Mouse (Mus musculus): ENCODE measurements around the gene Olfr894.
"Not testable (repeated sequence)": the region's sequence is repeated elsewhere in the genome, so short reads cannot be mapped to it uniquely, and the experiment has no call there.

The Olfr894 gene

GRCm38 (mm10) chr9:38217755-38218154 lies at the start of gene Olfr894:
TSS of gene Olfr894 (plus strand) at chr9:38218055.
- ChIA-PET CTCF (no interaction called here), POLR2A (no interaction called here)

- CTCF ChIA-PET, POLR2A ChIA-PET: not testable (repeated sequence)
Measured at GRCm38 (mm10) chr9:38168341-38168740, 49.5 kb upstream of the Olfr894 start.

- ChIA-PET CTCF (no interaction called here), POLR2A (no interaction called here)
Measured at GRCm38 (mm10) chr9:38180721-38181120, 37.1 kb upstream of the Olfr894 start, which contains the start of gene Olfr891. TSS of gene Olfr891 (minus strand) at chr9:38180821.

- ChIA-PET POLR2A (no interaction called here), CTCF (no interaction called here)
Measured at GRCm38 (mm10) chr9:38208065-38208464, 9.8 kb upstream of the Olfr894 start, which contains the start of gene Olfr893. TSS of gene Olfr893 (plus strand) at chr9:38208365.

- POLR2A ChIA-PET = no interaction called here
Measured at GRCm38 (mm10) chr9:38252474-38252873, 34.6 kb downstream of the Olfr894 start, which contains the start of gene Olfr143. TSS of gene Olfr143 (plus strand) at chr9:38252774.

GRCm38 (mm10) chr9:38267551-38267950 lies 49.7 kb downstream of the Olfr894 start, which contains the start of gene Olfr895:
TSS of gene Olfr895 (plus strand) at chr9:38267851.
- ChIA-PET POLR2A (no interaction called here), CTCF (no interaction called here)

More at GRCm38 (mm10) chr9:38252474-38252873, 34.6 kb downstream of the Olfr894 start, which contains the start of gene Olfr143:
- CTCF ChIA-PET = no interaction called here

All from embryonic stem cell, embryonic (primary cell).